Mouse (Mus musculus) lung, postnatal 0 days (tissue): ENCODE data around the gene Rab8b. TPM values are rescaled to one million over a fixed set of nuclear protein-coding genes. Genes with fewer than 3 reads are reported as not detected.

Experiments used
- ATAC-seq: fragments of 200-750 bp; cut with Nextera tagmentation; 2 replicates; pipeline ENCODE4 v1.8.0; 2017; ENCODE audit warnings: moderate library complexity
- DNase-seq: peaks from one replicate; pipeline ENCODE4 v3.0.0-alpha.2; 2016; ENCODE audit warnings: low spot score
- H3K27ac ChIP-seq: fragments of 300-500 bp; sonication (generic); 2 replicates; pipeline ENCODE4 v1.5.1; 2014; ENCODE audit warnings: antibody characterized with exemption, mild to moderate bottlenecking, low read length, mixed read lengths
- H3K27me3 ChIP-seq: fragments of 300-500 bp; sonication (generic); replicated peaks from 2 replicates; pipeline ENCODE4 v1.6.1; 2014; ENCODE audit warnings: low read length, mixed read lengths; ENCODE audit not compliant: insufficient read depth
- H3K36me3 ChIP-seq: fragments of 300-500 bp; sonication (generic); 2 replicates; pipeline ENCODE4 v1.6.1; 2014; ENCODE audit warnings: low read length, mixed read lengths; ENCODE audit not compliant: insufficient read depth
- H3K4me1 ChIP-seq: fragments of 300-500 bp; sonication (generic); 2 replicates; pipeline ENCODE4 v1.6.1; 2014; ENCODE audit warnings: antibody characterized with exemption, low read depth, low read length, mixed read lengths; ENCODE audit not compliant: insufficient read depth
- H3K4me2 ChIP-seq: fragments of 300-500 bp; sonication (generic); replicated peaks from 2 replicates; pipeline ENCODE4 v1.6.1; 2014; ENCODE audit warnings: low read depth, mild to moderate bottlenecking, low read length, moderate library complexity, mixed read lengths
- H3K4me3 ChIP-seq: fragments of 300-500 bp; sonication (generic); 2 replicates; pipeline ENCODE4 v1.5.1; 2014; ENCODE audit warnings: low read depth, low read length
- H3K9ac ChIP-seq: fragments of 300-500 bp; sonication (generic); replicated peaks from 2 replicates; pipeline ENCODE4 v1.6.1; 2014; ENCODE audit warnings: low read depth, mild to moderate bottlenecking
- H3K9me3 ChIP-seq: fragments of 300-500 bp; sonication (generic); 2 replicates; pipeline ENCODE4 v1.6.1; 2016; ENCODE audit warnings: low read length, mixed read lengths
- CTCF ChIP-seq: IDR thresholded peaks from 2 replicates; pipeline ENCODE4 v1.5.1; 2016; ENCODE audit warnings: antibody characterized with exemption, mild to moderate bottlenecking
- EP300 ChIP-seq: IDR thresholded peaks from 2 replicates; pipeline ENCODE4 v1.6.1; 2016; ENCODE audit warnings: antibody characterized with exemption, mild to moderate bottlenecking, control low read depth
- WGBS: fragments of 180-500 bp; shearing (Covaris S2); extraction: QIAGEN DNeasy Blood & Tissue Kit; methylation state at CpG from one replicate; pipeline ENCODE4 v1.1.7; 2014; 5-methylcytosine and 5-hydroxymethylcytosine counted together
- polyA plus RNA-seq: library from polyadenylated mRNA; unstranded; fragments of >200 nt; fragmentation: Nextera tagmentation; extraction: Ambion mirVana; gene quantifications from 2 replicates; pipeline ENCODE4 v1.2.1, GENCODE M21; 2015

Gene Rab8b
- polyA plus RNA-seq, 1 experiment from 2014 or later = 15.6 TPM

DNA sequence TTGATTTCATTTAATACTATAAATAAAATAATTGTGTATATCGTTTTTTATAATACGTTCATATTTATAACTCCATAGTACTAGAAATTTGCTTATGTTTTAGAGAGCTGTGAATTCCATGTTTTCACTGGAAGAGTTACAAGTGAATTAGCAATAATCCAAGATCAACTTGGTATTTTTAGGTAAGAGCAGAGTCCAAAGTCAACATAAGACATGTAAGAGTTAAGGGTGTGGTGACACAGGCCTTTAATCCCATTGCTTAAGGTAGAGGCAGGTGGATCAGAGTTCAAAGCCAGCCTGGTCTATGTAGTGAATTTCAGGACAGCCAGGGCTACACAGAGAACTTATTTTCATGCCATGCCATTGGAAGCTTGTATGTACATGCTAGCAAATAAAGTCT is 29.0 kb upstream of the Rab8b start:
- TF ChIP-seq EP300 (no peak), CTCF (no peak)
- Histone ChIP-seq H3K36me3 (peaks cover 3% of the 10 kb centered on the region; the same call in 1 of the 2 replicates), H3K27me3 (no peaks in the 10 kb centered on the region), H3K4me2 (no peak overlapping the region), H3K9me3 (no peaks in the 10 kb centered on the region), H3K4me3 (no peak overlapping the region), H3K4me1 (no peaks in the 10 kb centered on the region), H3K27ac (no peak overlapping the region), H3K9ac (no peak overlapping the region)
- no peak for DNase-seq
- 96% methylated on average over 2 of the region's 2 CpGs for WGBS
- no peak for ATAC-seq

- TF ChIP-seq CTCF (peak; percentile 0), EP300 (no peak)
- H3K9ac ChIP-seq = peak within 1 kb of the TSS; percentile 86
- H3K27ac ChIP-seq = peak within 1 kb of the TSS; percentile 96
- DNase-seq (peak; percentile 98), ATAC-seq (peak; percentile 99)
- peak within 1 kb of the TSS; percentile 74 for H3K4me2 ChIP-seq
- H3K4me1 ChIP-seq = no peaks in the 10 kb centered on the region
- no peaks in the 10 kb centered on the region for H3K9me3 ChIP-seq
- H3K4me3 ChIP-seq = peak within 1 kb of the TSS; percentile 87
- H3K27me3 ChIP-seq = no peaks in the 10 kb centered on the region
- H3K36me3 ChIP-seq = peaks cover 3% of the 10 kb centered on the region; the same call in 1 of the 2 replicates
- under 1% methylated on average over 72 of the region's 77 CpGs for WGBS
Observed at GRCm38 (mm10) chr9:66945647-66946641, 26.5 kb upstream of the Rab8b start, which contains the start of gene Rps27l. TSS of gene Rps27l (plus strand) at chr9:66946086.

DNA sequence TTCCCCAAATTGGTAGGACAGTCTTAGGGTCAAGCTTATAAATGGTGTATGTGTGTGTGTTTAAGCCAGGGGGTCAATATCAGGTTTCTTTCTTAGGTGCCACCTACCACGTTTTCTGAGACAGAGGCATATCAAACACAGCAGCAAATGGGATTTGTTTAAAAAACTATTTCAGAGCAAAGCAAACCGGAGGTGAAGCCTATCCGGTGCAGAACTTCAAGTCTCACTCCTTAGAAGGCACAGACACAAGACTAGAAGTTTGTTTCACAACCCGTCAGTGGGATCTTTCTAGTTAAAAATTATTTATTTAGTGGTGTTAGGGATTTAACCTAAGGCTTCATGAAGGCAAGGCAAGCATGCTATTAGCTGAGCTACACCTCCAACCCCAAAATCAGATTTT is 25.7 kb upstream of the Rab8b start:
- no peak for ATAC-seq

DNA sequence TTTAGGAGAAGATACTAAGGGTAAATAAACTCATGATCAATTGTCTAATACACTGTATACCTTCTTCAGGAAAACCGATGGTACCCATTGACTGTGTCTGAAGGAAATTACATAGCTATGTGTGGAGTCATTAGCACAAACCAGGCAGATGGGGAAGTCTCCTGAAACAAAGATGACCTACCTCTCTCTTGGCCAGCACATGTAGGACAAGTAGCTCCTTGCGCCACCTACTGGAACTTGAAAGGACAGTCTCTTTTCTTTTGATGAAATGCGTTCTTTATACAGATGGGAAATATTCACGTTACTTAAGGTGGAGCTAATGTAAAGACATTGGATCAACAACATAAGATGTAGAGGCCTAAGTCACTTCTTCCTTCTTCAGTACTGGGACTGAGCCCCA is 19.3 kb upstream of the Rab8b start:
- DNase-seq = peak; percentile 90
- 4% methylated on average over 4 of the region's 4 CpGs for WGBS
- peak; percentile 72 for ATAC-seq

More for the DNA sequence above, 25.7 kb upstream of the Rab8b start:
- H3K4me1 ChIP-seq = no peaks in the 10 kb centered on the region
- H3K27me3 ChIP-seq = no peaks in the 10 kb centered on the region
- peak overlapping the region; percentile 96 for H3K27ac ChIP-seq
- TF ChIP-seq EP300 (no peak), CTCF (no peak)
- H3K9ac ChIP-seq = peak overlapping the region; percentile 86
- peaks cover 3% of the 10 kb centered on the region; the same call in 1 of the 2 replicates for H3K36me3 ChIP-seq
- 8% methylated on average over 4 of the region's 4 CpGs for WGBS
- H3K4me2 ChIP-seq = peak overlapping the region; percentile 74
- no peaks in the 10 kb centered on the region for H3K9me3 ChIP-seq
- H3K4me3 ChIP-seq = peak overlapping the region; percentile 87
- peak; percentile 25 for DNase-seq

GRCm38 (mm10) chr9:66937507-66937906 is 18.0 kb upstream of the Rab8b start:
- no peaks in the 10 kb centered on the region for H3K27me3 ChIP-seq
- no peak overlapping the region for H3K9ac ChIP-seq
- ATAC-seq = peak; percentile 43; the same call in 1 of the 2 replicates
- H3K4me2 ChIP-seq = no peak overlapping the region
- no peak overlapping the region for H3K27ac ChIP-seq
- WGBS = 39% methylated on average over 8 of the region's 8 CpGs
- TF ChIP-seq EP300 (no peak), CTCF (no peak)
- H3K36me3 ChIP-seq = no peaks in the 10 kb centered on the region
- DNase-seq = peak; percentile 31
- H3K4me3 ChIP-seq = no peak overlapping the region
- no peaks in the 10 kb centered on the region for H3K9me3 ChIP-seq
- no peaks in the 10 kb centered on the region for H3K4me1 ChIP-seq

More for the DNA sequence above, 19.3 kb upstream of the Rab8b start:
- TF ChIP-seq EP300 (no peak), CTCF (peak; percentile 92)
- Histone ChIP-seq H3K4me2 (no peak overlapping the region), H3K4me1 (no peaks in the 10 kb centered on the region), H3K4me3 (no peak overlapping the region), H3K27ac (no peak overlapping the region), H3K9me3 (no peaks in the 10 kb centered on the region), H3K36me3 (no peaks in the 10 kb centered on the region), H3K9ac (no peak overlapping the region), H3K27me3 (no peaks in the 10 kb centered on the region)
